Mouse (Mus musculus) hindbrain, embryonic 15.5 days (tissue): ENCODE data around the gene Dnajc15. TPM values are rescaled to one million over a fixed set of nuclear protein-coding genes. Genes with fewer than 3 reads are reported as not detected.

ENCODE experiments used
- ATAC-seq: fragments of 200-750 bp; cut with Nextera tagmentation; 2 replicates; pipeline ENCODE4 v1.8.0; 2017; ENCODE audit warnings: low read depth, moderate number of reproducible peaks, moderate TSS enrichment; ENCODE audit not compliant: low FRiP score
- H3K27ac ChIP-seq: fragments of 300-500 bp; sonication (generic); replicated peaks from 2 replicates; pipeline ENCODE4 v1.5.1; 2015; ENCODE audit warnings: mild to moderate bottlenecking, inconsistent platforms
- H3K27me3 ChIP-seq: fragments of 300-500 bp; sonication (generic); 2 replicates; pipeline ENCODE4 v1.6.1; 2015; ENCODE audit warnings: control low read depth, inconsistent platforms
- H3K36me3 ChIP-seq: fragments of 300-500 bp; sonication (generic); 2 replicates; pipeline ENCODE4 v1.6.1; 2015; ENCODE audit warnings: control low read depth, inconsistent platforms
- H3K4me1 ChIP-seq: fragments of 300-500 bp; sonication (generic); replicated peaks from 2 replicates; pipeline ENCODE4 v1.6.1; 2015; ENCODE audit warnings: control low read depth, inconsistent platforms
- H3K4me2 ChIP-seq: fragments of 300-500 bp; sonication (generic); 2 replicates; pipeline ENCODE4 v1.6.1; 2015; ENCODE audit warnings: moderate library complexity, mild to moderate bottlenecking, inconsistent platforms
- H3K4me3 ChIP-seq: fragments of 300-500 bp; sonication (generic); 2 replicates; pipeline ENCODE4 v1.5.1; 2015; ENCODE audit warnings: mild to moderate bottlenecking, inconsistent platforms
- H3K9ac ChIP-seq: fragments of 300-500 bp; sonication (generic); 2 replicates; pipeline ENCODE4 v1.6.1; 2015; ENCODE audit warnings: inconsistent platforms
- H3K9me3 ChIP-seq: fragments of 300-500 bp; sonication (generic); 2 replicates; pipeline ENCODE4 v1.6.1; 2016; ENCODE audit warnings: control low read depth, inconsistent platforms
- WGBS: fragments of 180-500 bp; shearing (Covaris S2); methylation state at CpG from one replicate; pipeline ENCODE4 v1.1.7; 2015; 5-methylcytosine and 5-hydroxymethylcytosine counted together
- polyA plus RNA-seq: library from polyadenylated mRNA; unstranded; fragments of >200 nt; fragmentation: Nextera tagmentation; extraction: Ambion mirVana; gene quantifications from 2 replicates; pipeline ENCODE4 v1.2.1, GENCODE M21; 2015

Gene Dnajc15
- polyA plus RNA-seq, 1 experiment from 2014 or later: 78.4 TPM

GRCm38 (mm10) chr14:77783217-77783616, 91.7 kb downstream of the Dnajc15 start:
- H3K4me1 ChIP-seq: no peaks in the 10 kb centered on the region
- H3K27ac ChIP-seq: no peak overlapping the region
- H3K4me3 ChIP-seq: no peak overlapping the region
- no peak for ATAC-seq
- no peaks in the 10 kb centered on the region for H3K9me3 ChIP-seq
- no peaks in the 10 kb centered on the region for H3K27me3 ChIP-seq
- no peaks in the 10 kb centered on the region for H3K36me3 ChIP-seq
- no peak overlapping the region for H3K9ac ChIP-seq
- H3K4me2 ChIP-seq: no peak overlapping the region

GRCm38 (mm10) chr14:77777365-77777764, 97.6 kb downstream of the Dnajc15 start:
- H3K36me3 ChIP-seq: no peaks in the 10 kb centered on the region
- H3K9ac ChIP-seq: no peak overlapping the region
- no peaks in the 10 kb centered on the region for H3K27me3 ChIP-seq
- no peak overlapping the region for H3K4me2 ChIP-seq
- H3K4me3 ChIP-seq: no peak overlapping the region
- no peaks in the 10 kb centered on the region for H3K9me3 ChIP-seq
- ATAC-seq: no peak
- H3K27ac ChIP-seq: no peak overlapping the region
- H3K4me1 ChIP-seq: no peaks in the 10 kb centered on the region
- WGBS: 89% methylated on average over 1 of the region's 1 CpGs

- WGBS: 73% methylated on average over 11 of the region's 11 CpGs
- H3K27me3 ChIP-seq: no peaks in the 10 kb centered on the region
- H3K4me3 ChIP-seq: no peak overlapping the region
- H3K27ac ChIP-seq: no peak overlapping the region
- H3K36me3 ChIP-seq: no peaks in the 10 kb centered on the region
- no peak for ATAC-seq
- no peaks in the 10 kb centered on the region for H3K9me3 ChIP-seq
- H3K9ac ChIP-seq: no peak overlapping the region
- no peak overlapping the region for H3K4me2 ChIP-seq
- no peaks in the 10 kb centered on the region for H3K4me1 ChIP-seq
These were observed 98.9 kb downstream of the Dnajc15 start for GRCm38 (mm10) chr14:77776005-77776531.

- H3K27me3 ChIP-seq: no peaks in the 10 kb centered on the region
- H3K27ac ChIP-seq: no peak overlapping the region
- H3K36me3 ChIP-seq: no peaks in the 10 kb centered on the region
- ATAC-seq: no peak
- H3K9ac ChIP-seq: no peak overlapping the region
- H3K4me3 ChIP-seq: no peak overlapping the region
- H3K9me3 ChIP-seq: no peaks in the 10 kb centered on the region
- H3K4me2 ChIP-seq: no peak overlapping the region
- no peaks in the 10 kb centered on the region for H3K4me1 ChIP-seq
- 76% methylated on average over 8 of the region's 8 CpGs for WGBS
These were observed 101.6 kb downstream of the Dnajc15 start for GRCm38 (mm10) chr14:77773331-77773730.

- ATAC-seq: no peak
- Histone ChIP-seq H3K4me2 (no peak overlapping the region), H3K4me1 (no peaks in the 10 kb centered on the region), H3K36me3 (no peaks in the 10 kb centered on the region), H3K9ac (no peak overlapping the region), H3K9me3 (no peaks in the 10 kb centered on the region), H3K27ac (no peak overlapping the region), H3K4me3 (no peak overlapping the region), H3K27me3 (no peaks in the 10 kb centered on the region)
- WGBS: 71% methylated on average over 2 of the region's 2 CpGs
These were observed 103.3 kb downstream of the Dnajc15 start for GRCm38 (mm10) chr14:77771626-77772025.

Other genes with a start within 250 kb of the Dnajc15 start
- 0.21 and 0.71 TPM in 2 replicates for gene Epsti1, start 29.1 kb upstream of the Dnajc15 start, polyA plus RNA-seq
- gene Fam216b, start 213.9 kb upstream of the Dnajc15 start, polyA plus RNA-seq: 0.83 and 1.2 TPM in 2 replicates